Mouse (Mus musculus) limb, embryonic 14.5 days (tissue): Measurements from ENCODE around the gene Tmem163. TPM values are rescaled to one million over a fixed set of nuclear protein-coding genes. Genes with fewer than 3 reads are reported as not detected.

Experiments
- ATAC-seq: fragments of 200-750 bp; cut with Nextera tagmentation; 2 replicates; pipeline ENCODE4 v1.8.0; 2017; ENCODE audit warnings: low read depth, moderate number of reproducible peaks, moderate TSS enrichment; ENCODE audit not compliant: low FRiP score
- DNase-seq: peaks from one replicate; pipeline ENCODE4 v3.0.0-alpha.2; 2015; ENCODE audit warnings: low spot score
- H3K27ac ChIP-seq: fragments of 300-500 bp; sonication (generic); replicated peaks from 2 replicates; pipeline ENCODE4 v1.5.1; 2014; ENCODE audit warnings: low read depth, mild to moderate bottlenecking, low read length, moderate library complexity, mixed read lengths
- H3K27me3 ChIP-seq: fragments of 300-500 bp; sonication (generic); 2 replicates; pipeline ENCODE4 v1.6.1; 2014; ENCODE audit warnings: low read length, mixed read lengths; ENCODE audit not compliant: control insufficient read depth, insufficient read depth
- H3K36me3 ChIP-seq: fragments of 300-500 bp; sonication (generic); 2 replicates; pipeline ENCODE4 v1.6.1; 2014; ENCODE audit warnings: mild to moderate bottlenecking, low read length, moderate library complexity, mixed read lengths; ENCODE audit not compliant: control insufficient read depth, insufficient read depth
- H3K4me1 ChIP-seq: fragments of 300-500 bp; sonication (generic); 2 replicates; pipeline ENCODE4 v1.6.1; 2014; ENCODE audit warnings: antibody characterized with exemption, low read length, mixed read lengths; ENCODE audit not compliant: control insufficient read depth, insufficient read depth
- H3K4me2 ChIP-seq: fragments of 300-500 bp; sonication (generic); replicated peaks from 2 replicates; pipeline ENCODE4 v1.6.1; 2014; ENCODE audit warnings: low read depth, mild to moderate bottlenecking, low read length, moderate library complexity; ENCODE audit not compliant: severe bottlenecking
- H3K4me3 ChIP-seq: fragments of 300-500 bp; sonication (generic); replicated peaks from 2 replicates; pipeline ENCODE4 v1.5.1; 2014; ENCODE audit warnings: low read length
- H3K9ac ChIP-seq: fragments of 300-500 bp; sonication (generic); 2 replicates; pipeline ENCODE4 v1.6.1; 2014; ENCODE audit warnings: mild to moderate bottlenecking, low read depth, low read length, moderate library complexity; ENCODE audit not compliant: severe bottlenecking
- H3K9me3 ChIP-seq: fragments of 300-500 bp; sonication (generic); 2 replicates; pipeline ENCODE4 v1.6.1; 2016; ENCODE audit warnings: low read length; ENCODE audit not compliant: control insufficient read depth
- POLR2A ChIP-seq: fragments of 200-500 bp; IDR thresholded peaks from 2 replicates; pipeline ENCODE4 v1.8.0; 2012; ENCODE audit warnings: inconsistent platforms, mild to moderate bottlenecking, moderate library complexity, borderline replicate concordance; ENCODE audit not compliant: insufficient read depth, insufficient read length; ENCODE audit errors: extremely low read depth
- WGBS: fragments of 180-500 bp; shearing (Covaris S2); extraction: QIAGEN DNeasy Blood & Tissue Kit; methylation state at CpG from one replicate; pipeline ENCODE4 v1.1.7; 2014; 5-methylcytosine and 5-hydroxymethylcytosine counted together
- polyA plus RNA-seq, 2 experiments: library from polyadenylated mRNA; depleted of rRNA in 1 of 2; stranded (reverse) in 1 of 2; unstranded in 1 of 2; fragments of >200 nt; fragmentation: Nextera tagmentation in 1 of 2; extraction: Ambion mirVana in 1 of 2; gene quantifications; 2 replicates each; pipeline versions ENCODE4 v1.2.1 to v1.2.3; 2012 to 2014

Gene Tmem163
- polyA plus RNA-seq, 2 experiments, result 1.7 to 2.6 TPM

GRCm38 (mm10) chr1:127676516-127677099, 2.7 kb downstream of the Tmem163 start:
- 0 out of 2 replicates have a peak, but pooled peaks cover 3% of the 10 kb centered on the region for H3K9me3 ChIP-seq
- H3K4me1 ChIP-seq, result peaks cover 5% of the 10 kb centered on the region
- H3K4me2 ChIP-seq, result peak overlapping the region; percentile 98
- H3K4me3 ChIP-seq, result peak overlapping the region; percentile 52
- no peak for TF ChIP-seq POLR2A
- DNase-seq (no peak), ATAC-seq (no peak)
- 6% methylated on average over 25 of the region's 25 CpGs for WGBS
- H3K9ac ChIP-seq, result no peak overlapping the region
- no peak overlapping the region for H3K27ac ChIP-seq
- no peaks in the 10 kb centered on the region for H3K36me3 ChIP-seq
- H3K27me3 ChIP-seq, result peaks cover 57% of the 10 kb centered on the region

- Histone ChIP-seq H3K36me3 (no peaks in the 10 kb centered on the region), H3K27ac (no peak overlapping the region), H3K4me2 (no peak overlapping the region), H3K27me3 (peaks cover 57% of the 10 kb centered on the region), H3K4me3 (0 out of 2 replicates have a peak overlapping the region, but pooled peaks have one; percentile 52), H3K4me1 (peaks cover 5% of the 10 kb centered on the region), H3K9ac (no peak overlapping the region), H3K9me3 (0 out of 2 replicates have a peak, but pooled peaks cover 3% of the 10 kb centered on the region)
- DNase-seq (no peak), ATAC-seq (no peak)
- WGBS, result 34% methylated on average over 12 of the region's 12 CpGs
- TF ChIP-seq POLR2A, result no peak
Observed at GRCm38 (mm10) chr1:127676116-127676515, 3.2 kb downstream of the Tmem163 start.

- Histone ChIP-seq H3K4me2 (no peak overlapping the region), H3K4me1 (peaks cover 5% of the 10 kb centered on the region), H3K9ac (no peak overlapping the region), H3K36me3 (no peaks in the 10 kb centered on the region), H3K4me3 (no peak overlapping the region), H3K27me3 (peaks cover 53% of the 10 kb centered on the region), H3K27ac (no peak overlapping the region), H3K9me3 (0 out of 2 replicates have a peak, but pooled peaks cover 3% of the 10 kb centered on the region)
- TF ChIP-seq POLR2A, result no peak
- DNase-seq (no peak), ATAC-seq (no peak)
- 26% methylated on average over 1 of the region's 1 CpGs for WGBS
Observed at GRCm38 (mm10) chr1:127675253-127675652, 4.1 kb downstream of the Tmem163 start.

GRCm38 (mm10) chr1:127673221-127674050, 5.9 kb downstream of the Tmem163 start:
- TF ChIP-seq POLR2A, result no peak
- no peak overlapping the region for H3K27ac ChIP-seq
- ATAC-seq (no peak), DNase-seq (no peak)
- no peak overlapping the region for H3K4me3 ChIP-seq
- H3K9ac ChIP-seq, result no peak overlapping the region
- H3K9me3 ChIP-seq, result no peaks in the 10 kb centered on the region
- H3K36me3 ChIP-seq, result no peaks in the 10 kb centered on the region
- peaks cover 35% of the 10 kb centered on the region for H3K27me3 ChIP-seq
- no peak overlapping the region for H3K4me2 ChIP-seq
- H3K4me1 ChIP-seq, result peaks cover 5% of the 10 kb centered on the region
- WGBS, result 69% methylated on average over 10 of the region's 10 CpGs

GRCm38 (mm10) chr1:127668161-127668560, 11.2 kb downstream of the Tmem163 start:
- no peaks in the 10 kb centered on the region for H3K9me3 ChIP-seq
- H3K27ac ChIP-seq, result no peak overlapping the region
- no peak overlapping the region for H3K4me2 ChIP-seq
- no peaks in the 10 kb centered on the region for H3K27me3 ChIP-seq
- no peak for ATAC-seq
- no peaks in the 10 kb centered on the region for H3K36me3 ChIP-seq
- no peak for TF ChIP-seq POLR2A
- no peak overlapping the region for H3K9ac ChIP-seq
- no peak for DNase-seq
- no peak overlapping the region for H3K4me3 ChIP-seq
- WGBS, result 88% methylated on average over 3 of the region's 3 CpGs
- H3K4me1 ChIP-seq, result no peaks in the 10 kb centered on the region
